Mouse (Mus musculus) myocyte (in vitro differentiated cells): ENCODE data around the gene Gm13288.
"Not testable (repeated sequence)": the region's sequence is repeated elsewhere in the genome, so short reads cannot be mapped to it uniquely, and the experiment has no call there.

Experiments used
- CEBPB ChIP-seq: IDR thresholded peaks from 2 replicates; pipeline ENCODE4 v1.6.1; 2011; ENCODE audit warnings: mild to moderate bottlenecking, moderate library complexity; ENCODE audit not compliant: poor library complexity, insufficient read depth, severe bottlenecking
- MYOD1 ChIP-seq, 3 experiments: IDR thresholded peaks; one replicate each; pipeline ENCODE4 v1.6.1; 2011; ENCODE audit warnings: control low read depth in 2 of 3, low read depth in 2 of 3, mild to moderate bottlenecking in 2 of 3, moderate library complexity in 1 of 3; ENCODE audit not compliant: insufficient read length in 2 of 3, control insufficient read depth in 1 of 3
- POLR2A ChIP-seq: IDR thresholded peaks from one replicate; pipeline ENCODE4 v1.6.1; 2011; ENCODE audit warnings: low read depth, mild to moderate bottlenecking, control low read depth, moderate library complexity; ENCODE audit not compliant: insufficient read length
- POLR2AphosphoS2 ChIP-seq: IDR thresholded peaks from one replicate; pipeline ENCODE4 v1.6.1; 2011; ENCODE audit warnings: low read depth, control low read depth; ENCODE audit not compliant: insufficient read length
- USF1 ChIP-seq: IDR thresholded peaks from one replicate; pipeline ENCODE4 v1.6.1; 2011; ENCODE audit warnings: low read depth, mild to moderate bottlenecking, control low read depth, moderate library complexity

GRCm38 (mm10) chr4:88791250-88791649, 14.1 kb upstream of the Gm13288 start, which contains the start of gene Gm13278:
- TF ChIP-seq POLR2A; MYOD1 (IDR thresholded peaks at IDR 0.05; ENCODE audit: control insufficient read depth in 1 of 3, insufficient read length in 2 of 3, low read depth in 2 of 3); CEBPB; POLR2AphosphoS2; USF1: not testable (repeated sequence)
